Mouse (Mus musculus): ENCODE measurements around the gene Inf2. TPM values are rescaled to one million over a fixed set of nuclear protein-coding genes. Genes with fewer than 3 reads are reported as not detected.
A peak's percentile ranks its signal among the peaks of the same experiment; 100 is the strongest.

Inf2 gene
- polyA plus RNA-seq, 1 experiment from 2014 or later: 1.1 TPM

- H3K9me3 ChIP-seq (ENCODE audit: control insufficient read depth, low read length): no peaks in the 10 kb centered on the region
- H3K4me1 ChIP-seq (ENCODE audit: control insufficient read depth, insufficient read depth, low read depth, low read length): no peaks in the 10 kb centered on the region; the same call in 1 of the 2 replicates
- H3K4me3 ChIP-seq (ENCODE audit: low read length): no peak overlapping the region
- H3K9ac ChIP-seq (ENCODE audit: low read depth, low read length): no peak overlapping the region
- 87% methylated on average over 4 of the region's 4 CpGs for WGBS
- H3K4me2 ChIP-seq (ENCODE audit: low read length): no peak overlapping the region
- no peak for ATAC-seq
- no peak overlapping the region for H3K27ac ChIP-seq (ENCODE audit: low read depth, low read length)
- H3K27me3 ChIP-seq (replicated peaks; ENCODE audit: control insufficient read depth, insufficient read depth, low read length): peaks cover 10% of the 10 kb centered on the region
- no peaks in the 10 kb centered on the region for H3K36me3 ChIP-seq (ENCODE audit: control insufficient read depth, insufficient read depth, low read length)
These were observed 37.1 kb downstream of the Inf2 start for GRCm38 (mm10) chr12:112625700-112626099.

GRCm38 (mm10) chr12:112626455-112626854 is 37.9 kb downstream of the Inf2 start:
- peaks cover 5% of the 10 kb centered on the region; the same call in 1 of the 2 replicates for H3K27me3 ChIP-seq (replicated peaks; ENCODE audit: control insufficient read depth, insufficient read depth, low read length)
- ATAC-seq: no peak
- no peak overlapping the region for H3K4me2 ChIP-seq (ENCODE audit: low read length)
- H3K9ac ChIP-seq (ENCODE audit: low read depth, low read length): no peak overlapping the region
- H3K36me3 ChIP-seq (ENCODE audit: control insufficient read depth, insufficient read depth, low read length): no peaks in the 10 kb centered on the region
- no peaks in the 10 kb centered on the region for H3K9me3 ChIP-seq (ENCODE audit: control insufficient read depth, low read length)
- 78% methylated on average over 6 of the region's 6 CpGs for WGBS
- no peaks in the 10 kb centered on the region; the same call in 1 of the 2 replicates for H3K4me1 ChIP-seq (ENCODE audit: control insufficient read depth, insufficient read depth, low read depth, low read length)
- H3K4me3 ChIP-seq (ENCODE audit: low read length): no peak overlapping the region
- H3K27ac ChIP-seq (ENCODE audit: low read depth, low read length): no peak overlapping the region

GRCm38 (mm10) chr12:112627097-112627881 is 38.7 kb downstream of the Inf2 start:
- no peaks in the 10 kb centered on the region for H3K36me3 ChIP-seq (ENCODE audit: control insufficient read depth, insufficient read depth, low read length)
- no peaks in the 10 kb centered on the region for H3K9me3 ChIP-seq (ENCODE audit: control insufficient read depth, low read length)
- no peak for ATAC-seq
- H3K9ac ChIP-seq (ENCODE audit: low read depth, low read length): no peak overlapping the region
- H3K27me3 ChIP-seq (replicated peaks; ENCODE audit: control insufficient read depth, insufficient read depth, low read length): 0 out of 2 replicates have a peak, but pooled peaks cover 2% of the 10 kb centered on the region
- no peak overlapping the region for H3K27ac ChIP-seq (ENCODE audit: low read depth, low read length)
- WGBS: 64% methylated on average over 7 of the region's 7 CpGs
- no peaks in the 10 kb centered on the region; the same call in 1 of the 2 replicates for H3K4me1 ChIP-seq (ENCODE audit: control insufficient read depth, insufficient read depth, low read depth, low read length)
- H3K4me2 ChIP-seq (ENCODE audit: low read length): no peak overlapping the region
- no peak overlapping the region for H3K4me3 ChIP-seq (ENCODE audit: low read length)

GRCm38 (mm10) chr12:112628197-112628596 is 39.6 kb downstream of the Inf2 start:
- H3K36me3 ChIP-seq (ENCODE audit: control insufficient read depth, insufficient read depth, low read length): no peaks in the 10 kb centered on the region
- no peak overlapping the region for H3K9ac ChIP-seq (ENCODE audit: low read depth, low read length)
- no peak overlapping the region for H3K4me3 ChIP-seq (ENCODE audit: low read length)
- H3K4me2 ChIP-seq (ENCODE audit: low read length): no peak overlapping the region
- H3K27me3 ChIP-seq (replicated peaks; ENCODE audit: control insufficient read depth, insufficient read depth, low read length): no peaks in the 10 kb centered on the region
- WGBS: 89% methylated on average over 6 of the region's 6 CpGs
- no peaks in the 10 kb centered on the region; the same call in 1 of the 2 replicates for H3K4me1 ChIP-seq (ENCODE audit: control insufficient read depth, insufficient read depth, low read depth, low read length)
- no peak for ATAC-seq
- H3K9me3 ChIP-seq (ENCODE audit: control insufficient read depth, low read length): no peaks in the 10 kb centered on the region
- H3K27ac ChIP-seq (ENCODE audit: low read depth, low read length): no peak overlapping the region

GRCm38 (mm10) chr12:112628928-112629721 is 40.5 kb downstream of the Inf2 start:
- Histone ChIP-seq H3K27ac (ENCODE audit: low read depth, low read length) (no peak overlapping the region), H3K4me2 (ENCODE audit: low read length) (peak overlapping the region; percentile 49), H3K9ac (ENCODE audit: low read depth, low read length) (peak overlapping the region; percentile 42), H3K4me3 (ENCODE audit: low read length) (peak overlapping the region; percentile 29), H3K36me3 (ENCODE audit: control insufficient read depth, insufficient read depth, low read length) (no peaks in the 10 kb centered on the region), H3K9me3 (ENCODE audit: control insufficient read depth, low read length) (no peaks in the 10 kb centered on the region), H3K27me3 (replicated peaks; ENCODE audit: control insufficient read depth, insufficient read depth, low read length) (no peaks in the 10 kb centered on the region), H3K4me1 (ENCODE audit: control insufficient read depth, insufficient read depth, low read depth, low read length) (no peaks in the 10 kb centered on the region; the same call in 1 of the 2 replicates)
- ATAC-seq: peak; percentile 72
- WGBS: 38% methylated on average over 19 of the region's 19 CpGs

GRCm38 (mm10) chr12:112630029-112630428 is 41.4 kb downstream of the Inf2 start:
- Histone ChIP-seq H3K4me1 (ENCODE audit: control insufficient read depth, insufficient read depth, low read depth, low read length) (no peaks in the 10 kb centered on the region; the same call in 1 of the 2 replicates), H3K27me3 (replicated peaks; ENCODE audit: control insufficient read depth, insufficient read depth, low read length) (no peaks in the 10 kb centered on the region), H3K36me3 (ENCODE audit: control insufficient read depth, insufficient read depth, low read length) (no peaks in the 10 kb centered on the region), H3K4me2 (ENCODE audit: low read length) (no peak overlapping the region), H3K27ac (ENCODE audit: low read depth, low read length) (no peak overlapping the region), H3K9me3 (ENCODE audit: control insufficient read depth, low read length) (no peaks in the 10 kb centered on the region), H3K9ac (ENCODE audit: low read depth, low read length) (no peak overlapping the region), H3K4me3 (ENCODE audit: low read length) (no peak overlapping the region)
- no peak for ATAC-seq
- 92% methylated on average over 12 of the region's 12 CpGs for WGBS

- ATAC-seq: no peak
- Histone ChIP-seq H3K36me3 (ENCODE audit: control insufficient read depth, insufficient read depth, low read length) (no peaks in the 10 kb centered on the region), H3K9ac (ENCODE audit: low read depth, low read length) (no peak overlapping the region), H3K9me3 (ENCODE audit: control insufficient read depth, low read length) (no peaks in the 10 kb centered on the region), H3K4me2 (ENCODE audit: low read length) (no peak overlapping the region), H3K4me1 (ENCODE audit: control insufficient read depth, insufficient read depth, low read depth, low read length) (no peaks in the 10 kb centered on the region; the same call in 1 of the 2 replicates), H3K4me3 (ENCODE audit: low read length) (no peak overlapping the region), H3K27me3 (replicated peaks; ENCODE audit: control insufficient read depth, insufficient read depth, low read length) (no peaks in the 10 kb centered on the region), H3K27ac (ENCODE audit: low read depth, low read length) (no peak overlapping the region)
- 86% methylated on average over 5 of the region's 5 CpGs for WGBS
These were observed 42.2 kb downstream of the Inf2 start for GRCm38 (mm10) chr12:112630796-112631195.

- 57% methylated on average over 1 of the region's 1 CpGs for WGBS
- no peak overlapping the region for H3K9ac ChIP-seq (ENCODE audit: low read depth, low read length)
- H3K4me3 ChIP-seq (ENCODE audit: low read length): no peak overlapping the region
- H3K9me3 ChIP-seq (ENCODE audit: control insufficient read depth, low read length): no peaks in the 10 kb centered on the region
- H3K27me3 ChIP-seq (replicated peaks; ENCODE audit: control insufficient read depth, insufficient read depth, low read length): no peaks in the 10 kb centered on the region
- H3K4me2 ChIP-seq (ENCODE audit: low read length): no peak overlapping the region
- no peak overlapping the region for H3K27ac ChIP-seq (ENCODE audit: low read depth, low read length)
- H3K36me3 ChIP-seq (ENCODE audit: control insufficient read depth, insufficient read depth, low read length): no peaks in the 10 kb centered on the region
- H3K4me1 ChIP-seq (ENCODE audit: control insufficient read depth, insufficient read depth, low read depth, low read length): no peaks in the 10 kb centered on the region; the same call in 1 of the 2 replicates
- no peak for ATAC-seq
These were observed 42.9 kb downstream of the Inf2 start for GRCm38 (mm10) chr12:112631472-112631871.
